Mouse (Mus musculus) layer of hippocampus, postnatal 36 days (tissue): ENCODE results near the gene Qrich1. TPM values are rescaled to one million over a fixed set of nuclear protein-coding genes. Genes with fewer than 3 reads are reported as not detected.
A peak's percentile ranks its signal among the peaks of the same experiment; 100 is the strongest.

Experiments
- DNase-seq, 2 experiments: peaks; one replicate each; pipeline ENCODE4 v3.0.0; 2022
- total RNA-seq, 2 experiments: library from RNA; stranded (reverse); gene quantifications; 2 replicates each; pipeline ENCODE4 v1.2.3; 2021

The Qrich1 gene
- 100 to 1,000 TPM; 139 to 141 TPM for total RNA-seq

DNA sequence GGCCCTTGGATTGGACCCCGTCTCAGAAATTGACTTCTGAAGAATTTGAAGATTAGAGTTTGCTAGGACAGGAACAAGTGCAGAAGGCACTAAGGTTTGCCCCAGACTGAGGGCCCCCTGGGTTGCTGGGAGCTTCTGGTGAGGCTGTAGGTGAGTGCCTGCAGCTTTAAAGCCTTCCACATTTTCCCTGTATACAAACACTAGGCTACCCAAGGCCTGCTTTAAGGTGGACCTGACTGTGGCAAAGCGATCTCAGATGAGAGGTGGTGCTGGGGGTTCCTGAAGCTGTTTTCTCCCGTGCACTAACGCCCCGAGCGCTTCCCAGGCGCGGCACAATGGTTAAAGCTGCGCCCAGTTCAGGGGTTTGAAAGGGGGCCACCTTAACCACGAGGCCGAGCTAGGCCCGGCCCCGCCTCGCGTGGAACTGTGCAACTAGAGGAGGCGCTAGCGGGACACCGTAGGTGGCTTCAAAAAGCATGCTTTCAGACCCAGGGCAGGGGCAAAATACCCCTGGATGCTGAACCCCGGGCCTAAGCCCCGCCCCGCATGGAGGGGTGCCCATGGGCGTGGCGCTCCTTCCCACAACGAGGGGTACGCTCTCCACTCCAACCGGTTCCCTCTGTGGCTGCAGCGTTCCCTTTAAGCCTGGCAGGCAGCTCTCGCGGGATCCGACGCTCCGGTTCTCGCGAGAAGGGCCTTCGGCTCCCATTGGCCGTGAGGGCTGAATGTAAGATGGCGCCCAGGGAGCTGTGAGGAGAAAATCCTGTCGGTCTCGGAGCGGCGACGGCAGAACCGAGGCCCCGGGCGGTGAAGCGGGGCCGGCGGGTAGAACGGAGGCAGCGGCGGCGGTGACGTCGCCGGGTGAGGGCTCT lies at the start of gene Qrich1:
Gene Qrich1 (plus strand): TSS at position 427 of the 872 bp plus-strand sequence.
- peak; percentile 96 to 97 for DNase-seq

GRCm38 (mm10) chr9:108469430-108469829 lies 47.2 kb upstream of the Qrich1 start:
- no peak for DNase-seq

DNA sequence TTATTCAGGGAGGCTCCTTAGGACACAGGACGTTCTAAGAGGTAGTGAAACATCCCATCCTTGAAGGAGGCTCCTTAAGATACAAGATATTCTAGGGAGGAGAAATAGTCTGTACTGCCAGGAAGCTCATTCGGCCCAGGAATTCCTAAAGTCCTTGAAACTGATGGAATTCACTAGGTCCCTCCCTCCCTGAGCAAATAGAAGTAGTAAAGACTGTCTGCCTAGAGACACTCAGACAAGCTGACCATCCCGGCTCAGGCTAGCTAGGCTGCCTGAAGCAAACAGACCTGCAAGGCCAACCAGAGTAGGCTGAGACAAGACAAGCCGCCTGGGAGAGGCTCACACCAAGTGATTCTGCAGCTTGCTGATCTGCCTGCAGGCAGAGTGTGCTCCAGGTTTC lies 46.8 kb upstream of the Qrich1 start:
- DNase-seq, result no peak

DNA sequence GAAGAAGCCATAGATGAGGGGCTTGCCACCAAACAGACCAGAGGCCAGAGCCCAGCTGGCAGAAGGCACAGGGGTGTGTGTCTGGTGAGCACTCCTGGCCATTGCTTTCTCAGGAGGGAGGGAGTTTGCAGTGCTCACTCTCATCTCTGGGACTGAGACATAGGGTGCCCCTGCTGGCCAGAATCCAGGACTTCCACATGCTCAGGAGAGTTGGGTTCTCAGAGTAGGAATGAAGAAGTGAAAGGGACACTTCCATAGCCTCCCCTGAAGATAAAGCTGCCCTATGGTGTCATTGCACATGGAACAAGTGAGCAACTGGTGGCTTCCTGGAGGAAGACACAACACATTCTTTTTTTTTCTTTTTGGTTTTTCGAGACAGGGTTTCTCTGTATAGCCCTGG lies 42.1 kb upstream of the Qrich1 start:
- no peak for DNase-seq

DNA sequence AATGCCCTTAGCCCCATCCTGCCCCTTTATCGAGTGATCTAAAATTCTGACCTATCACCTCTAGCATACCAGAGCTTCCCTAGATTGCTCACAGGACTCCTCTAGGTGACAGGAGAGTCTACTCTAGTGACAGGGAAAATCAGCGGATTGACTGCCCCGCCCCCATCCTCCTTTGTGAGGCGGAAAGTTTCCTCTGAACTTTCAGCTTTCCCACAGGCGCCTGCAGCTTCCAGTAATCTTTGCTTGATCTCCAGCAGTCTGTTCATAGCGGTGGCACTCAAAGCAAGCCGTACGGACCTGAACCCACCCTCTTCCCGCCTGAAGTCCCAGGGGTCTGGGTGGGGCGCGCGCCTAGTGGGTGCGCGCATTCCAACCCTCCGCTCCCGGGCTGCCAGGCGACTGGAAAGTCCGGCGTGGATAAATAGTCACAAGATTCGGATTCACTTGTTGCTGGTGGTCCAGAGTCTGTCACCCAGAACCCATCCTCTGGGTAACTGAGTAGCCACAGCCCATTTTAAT lies 37.9 kb upstream of the Qrich1 start:
- no peak for DNase-seq

DNA sequence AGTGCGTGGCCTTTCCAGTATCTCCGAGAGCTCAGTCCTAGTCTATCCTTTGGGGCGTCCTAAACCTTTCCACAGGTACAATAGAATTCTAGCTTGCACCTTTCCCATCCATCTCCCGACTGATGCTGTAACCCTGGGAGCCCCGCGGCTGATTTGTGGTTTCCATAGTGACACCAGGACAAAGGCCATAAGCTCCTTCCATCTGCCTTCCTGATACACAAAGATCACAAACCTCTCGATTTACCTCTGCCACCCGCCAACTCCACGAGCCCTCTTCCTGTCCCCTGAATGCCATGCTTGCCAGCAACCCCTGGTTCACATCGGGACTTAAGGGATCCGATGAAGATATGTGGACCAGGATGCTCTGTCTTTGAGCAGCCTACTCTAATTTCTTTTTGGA lies 37.4 kb upstream of the Qrich1 start:
- no peak for DNase-seq

- no peak for DNase-seq
Observed at GRCm38 (mm10) chr9:108479721-108480351, 36.8 kb upstream of the Qrich1 start, which contains the start of gene Lamb2. Lamb2 (plus strand) TSS chr9:108479736.

DNA sequence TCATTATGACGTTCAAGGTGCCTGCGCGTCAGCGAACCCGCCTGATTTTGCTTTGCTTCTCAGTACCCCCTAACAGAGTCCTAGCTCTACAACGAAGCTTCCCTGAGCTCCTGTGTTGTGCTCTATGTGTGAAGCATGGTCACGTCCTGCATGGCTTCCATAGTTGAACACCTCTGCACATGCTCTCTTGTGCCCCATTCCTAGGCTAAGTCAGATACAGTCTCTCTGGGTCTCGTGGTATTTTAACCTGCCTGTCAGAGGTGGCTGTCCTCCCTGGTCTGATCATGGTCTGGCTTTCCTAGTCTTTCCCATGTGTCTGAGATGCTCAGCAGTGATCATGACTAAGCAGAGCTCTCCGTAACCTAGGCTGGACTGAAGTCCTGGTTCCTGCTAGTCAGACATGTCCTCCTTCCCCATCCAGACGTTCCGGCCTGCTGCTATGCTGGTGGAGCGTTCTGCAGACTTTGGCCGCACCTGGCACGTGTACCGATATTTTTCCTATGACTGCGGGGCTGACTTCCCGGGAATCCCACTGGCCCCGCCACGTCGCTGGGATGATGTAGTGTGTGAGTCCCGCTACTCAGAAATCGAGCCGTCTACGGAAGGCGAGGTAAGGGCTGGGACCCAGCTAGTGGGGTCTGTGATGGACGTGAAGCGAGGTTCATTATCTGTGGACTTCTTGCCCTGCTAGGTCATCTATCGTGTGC lies 35.6 kb upstream of the Qrich1 start:
- DNase-seq, result no peak

GRCm38 (mm10) chr9:108481520-108482210 lies 34.9 kb upstream of the Qrich1 start:
- DNase-seq, result no peak

- DNase-seq, result no peak
Observed at GRCm38 (mm10) chr9:108483051-108483790, 33.4 kb upstream of the Qrich1 start.

DNA sequence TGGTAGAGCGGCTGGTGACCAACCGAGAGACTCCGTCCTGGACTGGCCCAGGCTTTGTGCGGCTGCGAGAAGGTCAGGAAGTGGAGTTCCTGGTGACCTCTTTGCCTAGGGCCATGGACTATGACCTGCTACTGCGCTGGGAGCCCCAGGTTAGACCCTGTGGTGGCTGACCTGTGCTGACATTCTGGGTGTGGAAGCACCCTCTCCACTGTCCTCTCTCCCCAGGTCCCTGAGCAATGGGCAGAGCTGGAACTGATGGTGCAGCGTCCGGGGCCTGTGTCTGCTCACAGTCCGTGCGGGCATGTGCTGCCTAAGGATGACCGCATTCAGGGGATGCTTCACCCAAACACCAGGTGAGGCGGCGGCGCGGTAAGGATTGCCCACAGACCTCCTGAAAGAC lies 32.6 kb upstream of the Qrich1 start:
- DNase-seq, result no peak

DNA sequence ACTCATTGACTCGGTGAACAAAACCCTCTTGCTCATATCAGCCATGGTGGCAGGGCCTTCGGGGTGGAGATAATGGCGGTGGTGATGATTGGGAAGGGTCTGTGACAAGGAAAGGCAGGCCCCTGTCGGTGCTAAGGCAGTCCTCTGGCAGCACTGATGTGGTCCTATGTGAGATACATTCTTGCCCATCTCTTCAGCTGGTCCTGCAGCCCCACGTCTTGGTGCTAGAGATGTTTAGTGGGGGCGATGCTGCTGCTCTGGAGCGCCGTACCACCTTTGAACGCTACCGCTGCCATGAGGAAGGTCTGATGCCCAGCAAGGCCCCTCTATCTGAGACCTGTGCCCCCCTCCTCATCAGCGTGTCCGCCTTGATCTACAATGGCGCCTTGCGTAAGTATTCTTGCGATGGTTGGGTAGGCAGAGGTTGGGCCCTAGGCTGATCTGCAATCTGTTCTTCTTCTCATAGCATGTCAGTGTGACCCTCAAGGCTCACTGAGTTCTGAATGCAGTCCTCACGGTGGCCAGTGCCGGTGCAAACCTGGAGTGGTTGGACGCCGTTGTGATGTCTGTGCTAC lies 31.2 kb upstream of the Qrich1 start:
- DNase-seq, result no peak

- no peak for DNase-seq
Observed at GRCm38 (mm10) chr9:108486973-108487530, 29.6 kb upstream of the Qrich1 start.

GRCm38 (mm10) chr9:108488403-108488802 lies 28.2 kb upstream of the Qrich1 start:
- no peak for DNase-seq

GRCm38 (mm10) chr9:108489215-108489614 lies 27.4 kb upstream of the Qrich1 start:
- DNase-seq, result no peak

GRCm38 (mm10) chr9:108489702-108490558 lies 26.7 kb upstream of the Qrich1 start:
- no peak for DNase-seq

DNA sequence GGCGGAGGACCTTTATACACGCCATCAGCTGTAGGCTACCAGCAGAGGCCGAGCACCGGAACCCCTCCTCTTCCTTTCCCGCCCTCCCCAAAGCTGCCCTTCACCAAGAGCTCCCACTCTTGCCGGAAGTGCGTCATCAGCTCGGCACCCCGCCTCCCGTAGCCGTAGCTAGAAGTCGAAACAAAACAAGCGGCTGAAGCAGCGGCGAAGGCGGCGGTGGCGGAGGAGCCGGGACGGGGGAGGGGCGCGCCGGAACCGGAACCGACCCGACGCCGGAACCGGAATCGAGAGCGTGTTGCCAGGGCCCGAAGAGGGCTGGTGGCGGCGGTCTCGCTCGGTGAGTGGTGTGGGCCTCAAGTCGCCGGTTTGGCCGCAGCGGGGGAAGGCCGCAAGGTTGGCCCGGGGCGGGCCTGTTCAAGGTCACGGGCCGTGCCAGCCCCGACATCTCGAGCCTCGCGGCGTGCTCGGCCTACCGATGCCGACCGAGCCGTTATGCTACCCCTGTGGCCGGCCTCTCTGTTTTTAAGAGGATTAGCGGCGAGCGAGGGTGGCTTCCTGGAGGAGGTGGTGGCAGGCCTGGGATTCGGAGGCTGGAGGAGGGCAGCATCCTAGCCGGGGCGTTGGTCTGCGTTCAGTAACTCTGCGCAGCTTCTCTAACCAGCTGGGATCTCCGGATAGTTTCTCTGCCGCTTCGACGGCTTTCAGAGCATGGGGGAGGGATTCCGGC lies 25.9 kb upstream of the Qrich1 start, which contains the start of gene Usp19:
Gene Usp19 (plus strand): TSS at position 44 of the 727 bp plus-strand sequence.
- peak; percentile 92 to 95 for DNase-seq

- no peak for DNase-seq
Observed at GRCm38 (mm10) chr9:108491286-108491580, 25.4 kb upstream of the Qrich1 start.

DNA sequence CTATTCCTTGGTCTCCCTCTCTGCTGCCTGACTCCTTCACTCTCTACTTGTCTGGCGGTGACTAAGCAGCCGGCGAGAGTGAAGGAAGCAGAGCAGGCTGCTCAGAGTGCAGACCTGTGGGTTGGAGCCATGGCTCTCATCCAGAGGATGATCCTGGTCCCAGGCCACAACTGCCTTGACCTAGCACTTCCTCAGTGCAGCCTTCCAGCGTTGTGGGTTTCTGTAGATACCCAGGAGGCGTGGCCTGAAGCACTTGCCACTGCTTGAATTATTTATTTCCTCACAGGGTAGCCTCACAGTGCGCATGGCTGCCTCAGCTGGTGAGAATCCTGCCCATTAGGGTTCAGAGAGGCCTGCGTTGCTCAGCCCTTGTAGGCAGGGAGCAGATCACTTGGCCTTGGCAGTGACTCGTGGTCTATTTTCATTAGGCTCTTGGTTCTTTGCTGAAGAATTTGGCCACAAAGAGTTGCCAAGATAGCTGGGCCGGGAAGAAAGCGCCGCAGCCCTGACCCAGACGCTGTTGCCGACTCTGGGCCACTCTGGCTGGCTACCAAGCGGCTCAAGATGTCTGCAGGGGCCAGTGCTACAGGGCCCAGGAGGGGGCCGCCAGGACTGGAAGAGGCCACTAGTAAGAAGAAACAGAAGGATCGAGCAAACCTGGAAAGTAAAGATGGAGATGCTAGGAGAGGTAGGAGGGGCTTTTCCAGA lies 24.4 kb upstream of the Qrich1 start:
- no peak for DNase-seq
